Mouse (Mus musculus) midbrain, embryonic 11.5 days (tissue): ENCODE measurements around the gene Pdzd2. TPM values are rescaled to one million over a fixed set of nuclear protein-coding genes. Genes with fewer than 3 reads are reported as not detected.

Experiments
- ATAC-seq: fragments of 200-750 bp; cut with Nextera tagmentation; 2 replicates; pipeline ENCODE4 v1.8.0; 2017; ENCODE audit warnings: moderate TSS enrichment, moderate library complexity; ENCODE audit not compliant: low FRiP score
- DNase-seq: peaks from one replicate; pipeline ENCODE4 v3.0.0; 2015; ENCODE audit warnings: low spot score; ENCODE audit errors: missing footprints
- H3K27ac ChIP-seq: fragments of 300-500 bp; sonication (generic); 2 replicates; pipeline ENCODE4 v1.5.1; 2014; ENCODE audit warnings: low read depth, low read length
- H3K27me3 ChIP-seq: fragments of 300-500 bp; sonication (generic); 2 replicates; pipeline ENCODE4 v1.6.1; 2014; ENCODE audit warnings: mild to moderate bottlenecking, low read length, moderate library complexity, mixed read lengths; ENCODE audit not compliant: control insufficient read depth, insufficient read depth
- H3K36me3 ChIP-seq: fragments of 300-500 bp; sonication (generic); 2 replicates; pipeline ENCODE4 v1.6.1; 2014; ENCODE audit warnings: mild to moderate bottlenecking, low read length, moderate library complexity, mixed read lengths; ENCODE audit not compliant: control insufficient read depth, insufficient read depth
- H3K4me1 ChIP-seq: fragments of 300-500 bp; sonication (generic); 2 replicates; pipeline ENCODE4 v1.6.1; 2014; ENCODE audit warnings: low read length; ENCODE audit not compliant: control insufficient read depth, insufficient read depth
- H3K4me2 ChIP-seq: fragments of 300-500 bp; sonication (generic); 2 replicates; pipeline ENCODE4 v1.6.1; 2014; ENCODE audit warnings: mild to moderate bottlenecking, moderate library complexity
- H3K4me3 ChIP-seq: fragments of 300-500 bp; sonication (generic); 2 replicates; pipeline ENCODE4 v1.5.1; 2014; ENCODE audit warnings: low read depth, low read length
- H3K9ac ChIP-seq: fragments of 300-500 bp; sonication (generic); 2 replicates; pipeline ENCODE4 v1.6.1; 2014; ENCODE audit warnings: low read length
- H3K9me3 ChIP-seq: fragments of 300-500 bp; sonication (generic); 2 replicates; pipeline ENCODE4 v1.6.1; 2016; ENCODE audit warnings: low read length; ENCODE audit not compliant: control insufficient read depth
- WGBS: fragments of 180-500 bp; shearing (Covaris S2); extraction: QIAGEN DNeasy Blood & Tissue Kit; methylation state at CpG from one replicate; pipeline ENCODE4 v1.1.7; 2014; 5-methylcytosine and 5-hydroxymethylcytosine counted together
- polyA plus RNA-seq: library from polyadenylated mRNA; unstranded; fragments of >200 nt; fragmentation: Nextera tagmentation; extraction: Ambion mirVana; gene quantifications from 2 replicates; pipeline ENCODE4 v1.2.1, GENCODE M21; 2014

Gene Pdzd2
- polyA plus RNA-seq, 1 experiment from 2014 or later: 5.2 TPM

DNA sequence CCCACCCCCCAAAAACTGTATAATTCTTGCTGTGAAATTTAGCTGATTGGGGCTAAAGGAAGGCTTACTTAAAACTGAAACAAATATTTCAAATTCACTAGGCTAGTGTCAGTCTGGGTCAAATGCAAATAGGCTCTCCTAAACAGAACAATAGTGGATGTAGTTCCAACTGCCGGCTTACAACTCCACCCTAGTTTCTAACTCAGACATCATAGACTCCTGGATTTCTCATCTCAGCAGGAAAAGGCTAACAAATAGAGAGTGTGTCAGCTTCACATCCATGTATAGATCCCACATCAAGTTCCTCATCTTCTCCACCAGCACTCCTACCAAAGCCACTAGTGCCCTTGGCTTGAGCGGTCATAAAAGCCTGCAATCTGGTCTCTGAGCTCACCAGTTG is 290.4 kb downstream of the Pdzd2 start:
- WGBS: 73% methylated on average over 2 of the region's 2 CpGs
- H3K9me3 ChIP-seq: no peaks in the 10 kb centered on the region
- ATAC-seq (no peak), DNase-seq (no peak)
- no peaks in the 10 kb centered on the region for H3K36me3 ChIP-seq
- no peak overlapping the region for H3K9ac ChIP-seq
- H3K4me2 ChIP-seq: no peak overlapping the region
- no peaks in the 10 kb centered on the region for H3K4me1 ChIP-seq
- H3K4me3 ChIP-seq: no peak overlapping the region
- H3K27ac ChIP-seq: no peak overlapping the region
- no peaks in the 10 kb centered on the region for H3K27me3 ChIP-seq

GRCm38 (mm10) chr15:12447021-12447434 is 292.7 kb downstream of the Pdzd2 start:
- H3K9ac ChIP-seq: no peak overlapping the region
- 81% methylated on average over 10 of the region's 10 CpGs for WGBS
- no peak overlapping the region for H3K4me3 ChIP-seq
- no peaks in the 10 kb centered on the region for H3K27me3 ChIP-seq
- no peaks in the 10 kb centered on the region for H3K4me1 ChIP-seq
- no peak overlapping the region for H3K27ac ChIP-seq
- no peaks in the 10 kb centered on the region for H3K9me3 ChIP-seq
- ATAC-seq (no peak), DNase-seq (no peak)
- no peaks in the 10 kb centered on the region for H3K36me3 ChIP-seq
- H3K4me2 ChIP-seq: no peak overlapping the region

DNA sequence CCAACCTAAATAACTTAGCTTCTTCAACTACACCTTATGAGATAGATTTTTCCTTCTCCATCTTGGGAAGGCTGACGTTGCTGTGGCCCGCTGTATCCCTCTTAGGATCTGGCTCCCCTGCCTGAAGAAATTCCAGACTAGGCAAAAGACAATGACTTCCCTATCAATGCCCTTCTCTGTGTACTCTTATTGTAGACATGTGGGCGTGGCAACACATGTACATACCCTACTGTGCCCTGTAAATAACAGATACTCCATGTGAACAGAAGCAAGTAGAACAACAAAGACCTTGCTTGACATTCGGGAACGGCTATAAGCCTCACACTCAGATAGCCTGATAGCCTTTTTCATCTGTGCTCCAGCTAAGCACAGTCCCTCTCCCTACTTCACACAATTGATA is 295.2 kb downstream of the Pdzd2 start:
- H3K4me1 ChIP-seq: no peaks in the 10 kb centered on the region
- H3K4me3 ChIP-seq: no peak overlapping the region
- no peak overlapping the region for H3K27ac ChIP-seq
- H3K36me3 ChIP-seq: no peaks in the 10 kb centered on the region
- no peak overlapping the region for H3K4me2 ChIP-seq
- WGBS: 83% methylated on average over 5 of the region's 5 CpGs
- ATAC-seq: no peak
- no peaks in the 10 kb centered on the region for H3K9me3 ChIP-seq
- no peak for DNase-seq
- H3K27me3 ChIP-seq: no peaks in the 10 kb centered on the region
- no peak overlapping the region for H3K9ac ChIP-seq

GRCm38 (mm10) chr15:12439351-12439751 is 300.4 kb downstream of the Pdzd2 start:
- Histone ChIP-seq H3K36me3 (no peaks in the 10 kb centered on the region), H3K4me2 (no peak overlapping the region), H3K4me1 (no peaks in the 10 kb centered on the region), H3K9ac (no peak overlapping the region), H3K27me3 (no peaks in the 10 kb centered on the region), H3K4me3 (no peak overlapping the region), H3K9me3 (no peaks in the 10 kb centered on the region), H3K27ac (no peak overlapping the region)
- whole genome bisulfite sequencing: 75% methylated on average over 6 of the region's 6 CpGs
- no peak for ATAC-seq
- no peak for DNase-seq

- ATAC-seq: no peak
- H3K9me3 ChIP-seq: no peaks in the 10 kb centered on the region
- no peaks in the 10 kb centered on the region for H3K36me3 ChIP-seq
- no peak overlapping the region for H3K27ac ChIP-seq
- no peak overlapping the region for H3K4me3 ChIP-seq
- no peaks in the 10 kb centered on the region for H3K27me3 ChIP-seq
- DNase-seq: no peak
- H3K4me1 ChIP-seq: no peaks in the 10 kb centered on the region
- H3K9ac ChIP-seq: no peak overlapping the region
- no peak overlapping the region for H3K4me2 ChIP-seq
- WGBS: 85% methylated on average over 6 of the region's 6 CpGs
Measured at GRCm38 (mm10) chr15:12438691-12439090, 301.0 kb downstream of the Pdzd2 start.

GRCm38 (mm10) chr15:12438081-12438480 is 301.6 kb downstream of the Pdzd2 start:
- Histone ChIP-seq H3K9me3 (no peaks in the 10 kb centered on the region), H3K27me3 (no peaks in the 10 kb centered on the region), H3K4me1 (no peaks in the 10 kb centered on the region), H3K36me3 (no peaks in the 10 kb centered on the region), H3K4me2 (no peak overlapping the region), H3K4me3 (no peak overlapping the region), H3K27ac (no peak overlapping the region), H3K9ac (no peak overlapping the region)
- ATAC-seq: no peak
- 81% methylated on average over 11 of the region's 11 CpGs for WGBS
- no peak for DNase-seq

GRCm38 (mm10) chr15:12435910-12436309 is 303.8 kb downstream of the Pdzd2 start:
- H3K9me3 ChIP-seq: no peaks in the 10 kb centered on the region
- no peak for ATAC-seq
- H3K4me2 ChIP-seq: no peak overlapping the region
- no peak overlapping the region for H3K9ac ChIP-seq
- WGBS: 84% methylated on average over 8 of the region's 8 CpGs
- no peaks in the 10 kb centered on the region for H3K27me3 ChIP-seq
- H3K4me3 ChIP-seq: no peak overlapping the region
- no peaks in the 10 kb centered on the region for H3K4me1 ChIP-seq
- H3K36me3 ChIP-seq: no peaks in the 10 kb centered on the region
- no peak for DNase-seq
- H3K27ac ChIP-seq: no peak overlapping the region

GRCm38 (mm10) chr15:12433893-12434599 is 305.7 kb downstream of the Pdzd2 start:
- Histone ChIP-seq H3K27ac (no peak overlapping the region), H3K9ac (no peak overlapping the region), H3K4me3 (no peak overlapping the region), H3K36me3 (no peaks in the 10 kb centered on the region), H3K27me3 (no peaks in the 10 kb centered on the region), H3K9me3 (no peaks in the 10 kb centered on the region), H3K4me1 (no peaks in the 10 kb centered on the region), H3K4me2 (no peak overlapping the region)
- WGBS: 76% methylated on average over 19 of the region's 19 CpGs
- no peak for ATAC-seq
- no peak for DNase-seq

GRCm38 (mm10) chr15:12432879-12433278 is 306.8 kb downstream of the Pdzd2 start:
- Histone ChIP-seq H3K36me3 (no peaks in the 10 kb centered on the region), H3K4me3 (no peak overlapping the region), H3K9me3 (no peaks in the 10 kb centered on the region), H3K4me2 (no peak overlapping the region), H3K9ac (no peak overlapping the region), H3K27ac (no peak overlapping the region), H3K27me3 (no peaks in the 10 kb centered on the region), H3K4me1 (peaks cover 2% of the 10 kb centered on the region; the same call in 1 of the 2 replicates)
- DNase-seq (no peak), ATAC-seq (no peak)
